Mouse (Mus musculus): ENCODE measurements at regions not wholly inside any gene's neighbourhood (a gene's known extent, or its start where the extent isn't known, plus 50 kb on each side); places are given as distances from the start of the nearest gene placed in this dataset.

DNA sequence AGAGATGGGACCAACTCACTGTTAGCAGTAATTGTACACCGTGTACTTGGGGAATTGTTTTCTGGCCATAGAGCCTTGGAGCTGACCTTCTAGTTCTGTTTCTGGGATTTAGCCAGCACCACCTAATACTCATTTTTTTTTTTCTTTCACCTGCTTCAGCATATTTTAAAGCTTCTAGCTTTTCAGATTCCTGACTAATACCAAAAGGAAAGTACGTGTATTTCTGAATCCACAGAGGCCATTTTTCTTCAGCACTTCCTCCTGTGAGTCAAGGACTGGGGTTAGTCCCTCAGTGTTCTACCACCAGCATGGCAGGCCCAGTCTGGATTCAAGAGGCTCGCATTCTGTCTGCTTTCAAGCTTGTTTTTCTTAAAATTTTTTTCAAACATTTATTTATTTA is 189.3 kb downstream of the Otol1 start:
- TF ChIP-seq POLR2A (IDR thresholded peaks at IDR 0.05; ENCODE audit: borderline replicate concordance, control insufficient read depth, low read depth, low read length) (no peak), CTCF (IDR thresholded peaks at IDR 0.05; ENCODE audit: control insufficient read depth, insufficient read depth, low read length) (no peak)
